Mouse (Mus musculus) stomach, postnatal 0 days (tissue): Measurements from ENCODE around the gene Lrrc8d.

Experiments
- CTCF ChIP-seq: IDR thresholded peaks from 2 replicates; pipeline ENCODE4 v1.5.1; 2016; ENCODE audit warnings: antibody characterized with exemption, low read depth, mild to moderate bottlenecking, moderate library complexity
- EP300 ChIP-seq: optimal IDR thresholded peaks from 2 replicates; pipeline ENCODE3; 2016; ENCODE audit warnings: antibody characterized with exemption

DNA sequence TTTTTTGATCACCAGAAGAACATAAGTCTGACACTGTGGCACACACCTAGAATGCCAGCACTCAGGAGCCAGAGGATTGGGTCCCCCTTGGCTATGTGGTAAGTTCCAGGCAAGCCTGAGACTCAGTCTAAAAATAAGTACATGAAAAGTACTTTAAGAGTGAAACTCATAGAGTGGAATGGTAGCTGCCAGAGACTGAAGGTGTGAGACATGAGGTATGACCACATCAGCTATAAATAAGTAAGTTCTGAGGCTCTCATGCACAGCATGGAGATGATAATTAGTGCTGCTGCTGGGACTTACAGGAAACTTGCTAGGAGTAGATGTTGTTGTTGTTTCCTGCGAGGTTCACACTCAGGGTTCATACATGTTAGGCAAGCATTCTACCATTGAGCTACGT lies 22.7 kb upstream of the Lrrc8d start:
- TF ChIP-seq CTCF: no peak
- no peak for TF ChIP-seq EP300
